28 mouse cellular contexts compared by ENCODE assay signal in the genomic region with DNA sequence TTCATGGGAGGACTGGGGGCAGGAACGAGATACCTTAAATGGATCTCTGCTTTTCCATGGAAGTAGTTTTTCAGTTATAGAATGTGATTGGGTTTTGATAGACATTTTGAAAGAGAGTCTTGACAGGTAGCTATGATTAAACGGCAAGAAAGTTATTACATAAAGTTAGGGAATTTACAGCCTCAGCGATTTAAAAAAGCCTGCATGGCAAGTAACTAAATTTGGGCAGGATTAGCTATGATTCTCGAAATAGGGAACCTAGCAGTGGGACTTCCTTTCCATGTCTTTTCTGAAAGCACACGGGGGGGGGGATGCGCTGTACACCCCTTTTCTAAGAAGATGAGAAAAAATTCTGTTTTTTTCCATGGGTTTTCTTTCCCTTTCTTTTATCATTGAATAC.
"Had no signal": no experiment of that assay in that cellular context is flagged by ENCODE, and none has a peak within 500 bp of the region (broad histone marks: within the 10 kb centered on the region; RNA-seq: fewer than 3 reads in every experiment).

No protein-coding gene starts in this region.

- H3K9ac ChIP-seq: heart, embryonic 13.5 days; heart, embryonic 15.5 days; hindbrain, embryonic 13.5 days; hindbrain, embryonic 15.5 days; kidney, embryonic 15.5 days; limb, embryonic 13.5 days; limb, embryonic 15.5 days; liver, embryonic 12.5 days; liver, embryonic 14.5 days had no signal

- H3K4me2 ChIP-seq: heart, embryonic 11.5 days; heart, embryonic 13.5 days; heart, embryonic 15.5 days; hindbrain, embryonic 13.5 days; hindbrain, embryonic 15.5 days; kidney, embryonic 15.5 days; limb, embryonic 13.5 days; limb, embryonic 15.5 days; liver, embryonic 12.5 days had no signal

- ATAC-seq: hindbrain, postnatal 0 days; intestine, embryonic 16.5 days; liver, embryonic 12.5 days had no signal

- H3K27ac ChIP-seq: gastrocnemius, adult 2 months; heart, adult 2 months; heart, embryonic 13.5 days; heart, embryonic 15.5 days; hindbrain, embryonic 13.5 days; hindbrain, embryonic 15.5 days; hindbrain, postnatal 0 days; kidney, embryonic 15.5 days; kidney, postnatal 0 days; limb, embryonic 13.5 days; limb, embryonic 15.5 days; liver, embryonic 12.5 days; liver, embryonic 14.5 days had no signal

- DNase-seq: gastrocnemius, adult 2 months; gastrocnemius, postnatal 14 days; gastrocnemius, postnatal 36 days; heart, adult 11 months; heart, adult 2 months; heart, postnatal 14 days; heart, postnatal 36 days; kidney, adult 11 months; kidney, adult 2 months; kidney, adult 9 months; kidney, postnatal 14 days; kidney, postnatal 36 days; layer of hippocampus, adult 9-11 months; layer of hippocampus, postnatal 36 days; left cerebral cortex, postnatal 4 days had no signal

- H3K27me3 ChIP-seq: heart, embryonic 13.5 days; heart, embryonic 15.5 days; hindbrain, embryonic 13.5 days; hindbrain, embryonic 15.5 days; kidney, embryonic 15.5 days; limb, embryonic 13.5 days; limb, embryonic 15.5 days; liver, embryonic 12.5 days had no signal

- H3K9me3 ChIP-seq: heart, embryonic 13.5 days; heart, embryonic 15.5 days; hindbrain, embryonic 13.5 days; hindbrain, embryonic 15.5 days; kidney, embryonic 15.5 days; limb, embryonic 13.5 days; limb, embryonic 15.5 days; liver, embryonic 12.5 days had no signal

- H3K4me3 ChIP-seq: gastrocnemius, adult 2 months; heart, adult 2 months; heart, embryonic 13.5 days; heart, embryonic 15.5 days; hindbrain, embryonic 13.5 days; hindbrain, embryonic 15.5 days; kidney, embryonic 15.5 days; limb, embryonic 13.5 days; limb, embryonic 15.5 days; liver, embryonic 12.5 days had no signal

- H3K36me3 ChIP-seq: heart, embryonic 13.5 days; heart, embryonic 15.5 days; kidney, embryonic 15.5 days; limb, embryonic 13.5 days; limb, embryonic 15.5 days; liver, embryonic 12.5 days had no signal

- H3K4me1 ChIP-seq: heart, embryonic 15.5 days; hindbrain, embryonic 13.5 days; hindbrain, embryonic 15.5 days; kidney, embryonic 15.5 days; limb, embryonic 13.5 days; limb, embryonic 15.5 days; liver, embryonic 12.5 days had no signal
